Mouse (Mus musculus) spleen, adult 12 weeks (tissue): ENCODE measurements around the gene Rbp2.

Experiments used
- DNase-seq: peaks from one replicate; pipeline ENCODE4 v3.0.0; 2022; ENCODE audit warnings: low spot score

The Rbp2 gene

GRCm38 (mm10) chr9:98524786-98525542, 39.0 kb downstream of the Rbp2 start:
- DNase-seq = no peak

GRCm38 (mm10) chr9:98525543-98525924, 39.6 kb downstream of the Rbp2 start:
- no peak for DNase-seq

GRCm38 (mm10) chr9:98527226-98527625, 41.3 kb downstream of the Rbp2 start:
- DNase-seq = no peak

GRCm38 (mm10) chr9:98529776-98530175, 43.9 kb downstream of the Rbp2 start:
- DNase-seq = no peak

- no peak for DNase-seq
These were observed 45.1 kb downstream of the Rbp2 start for GRCm38 (mm10) chr9:98530999-98531398.

- no peak for DNase-seq
These were observed 48.9 kb downstream of the Rbp2 start for GRCm38 (mm10) chr9:98534675-98535280.

GRCm38 (mm10) chr9:98535763-98536162, 49.8 kb downstream of the Rbp2 start:
- DNase-seq = no peak

- no peak for DNase-seq
These were observed 52.2 kb downstream of the Rbp2 start for GRCm38 (mm10) chr9:98538017-98538712.

- no peak for DNase-seq
These were observed 52.9 kb downstream of the Rbp2 start for GRCm38 (mm10) chr9:98538713-98539360.

- no peak for DNase-seq
These were observed 58.1 kb downstream of the Rbp2 start for GRCm38 (mm10) chr9:98544042-98544441.
